In the genomic region with DNA sequence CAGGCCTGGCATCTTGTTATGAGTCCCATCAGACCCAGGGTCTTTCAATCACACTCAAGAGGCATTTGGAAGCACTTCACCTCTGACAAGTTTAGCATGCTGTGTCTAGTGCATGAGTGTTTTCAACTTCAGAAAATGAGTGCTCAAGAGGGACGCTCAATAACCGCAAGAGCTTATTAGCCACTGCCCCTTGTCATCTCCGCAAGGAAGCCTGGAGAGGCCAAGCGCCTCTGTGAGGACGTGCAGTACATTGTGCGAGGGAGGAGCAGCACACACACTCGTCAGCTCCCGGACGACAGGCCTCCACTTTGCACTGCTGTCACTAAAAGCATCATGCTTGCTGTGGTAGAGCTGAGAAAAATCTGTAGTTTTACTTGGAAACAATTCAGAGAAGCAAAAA, we compare ENCODE assay signal across 22 mouse cellular contexts. TPM values are rescaled to one million over a fixed set of nuclear protein-coding genes. Genes with fewer than 3 reads are reported as not detected.
"Had no signal": no experiment of that assay in that cellular context is flagged by ENCODE, and none has a peak within 500 bp of the region (broad histone marks: within the 10 kb centered on the region; RNA-seq: fewer than 3 reads in every experiment).

No protein-coding gene starts in this region.

- H3K4me3 ChIP-seq: layer of hippocampus, adult 2 months; limb, embryonic 10.5 days; limb, embryonic 13.5 days; liver, embryonic 12.5 days; liver, embryonic 15.5 days; lung, embryonic 15.5 days; megakaryocyte, embryonic 14.5 days; stomach, embryonic 15.5 days had no signal

- H3K27ac ChIP-seq: layer of hippocampus, adult 2 months; limb, embryonic 10.5 days; limb, embryonic 13.5 days; liver, embryonic 12.5 days; liver, embryonic 15.5 days; lung, embryonic 15.5 days; stomach, embryonic 15.5 days had no signal

- ATAC-seq: liver, embryonic 12.5 days had no signal

- H3K27me3 ChIP-seq: limb, embryonic 13.5 days; liver, embryonic 12.5 days; liver, embryonic 15.5 days; lung, embryonic 15.5 days; megakaryocyte, embryonic 14.5 days; stomach, embryonic 15.5 days had no signal

- H3K36me3 ChIP-seq: limb, embryonic 10.5 days; limb, embryonic 13.5 days; liver, embryonic 12.5 days; liver, embryonic 15.5 days; lung, embryonic 15.5 days; stomach, embryonic 15.5 days had no signal

- H3K9ac ChIP-seq: limb, embryonic 13.5 days; liver, embryonic 12.5 days; liver, embryonic 15.5 days; lung, embryonic 15.5 days; stomach, embryonic 15.5 days had no signal

- H3K4me1 ChIP-seq: limb, embryonic 10.5 days; limb, embryonic 13.5 days; liver, embryonic 12.5 days; liver, embryonic 15.5 days; lung, embryonic 15.5 days; megakaryocyte, embryonic 14.5 days; stomach, embryonic 15.5 days had no signal

- H3K4me2 ChIP-seq: limb, embryonic 13.5 days; liver, embryonic 12.5 days; liver, embryonic 15.5 days; lung, embryonic 15.5 days; midbrain, embryonic 11.5 days; stomach, embryonic 15.5 days had no signal

- H3K9me3 ChIP-seq: limb, embryonic 10.5 days; limb, embryonic 13.5 days; liver, embryonic 12.5 days; liver, embryonic 15.5 days; lung, embryonic 15.5 days; megakaryocyte, embryonic 14.5 days; stomach, embryonic 15.5 days had no signal

- DNase-seq: kidney, adult 11 months; kidney, adult 9 months; kidney, postnatal 25 days; layer of hippocampus, adult 9-11 months; liver; lung, adult 18-20 months; lung, postnatal 10 days; lung, postnatal 36 days; retina, postnatal 1 day; right cerebral cortex, postnatal 25 days; spleen, adult 18-20 months; thymus, postnatal 25 days had no signal

RNA-seq across cellular contexts. Expression of a gene that starts 58.0 kb away (rescaled TPM):
- polyA plus RNA-seq: liver, embryonic 15.5 days; lung, embryonic 15.5 days; thymus, postnatal 0 days had no signal
